Comparison of ENCODE assay signal across 28 mouse cellular contexts in the genomic region with DNA sequence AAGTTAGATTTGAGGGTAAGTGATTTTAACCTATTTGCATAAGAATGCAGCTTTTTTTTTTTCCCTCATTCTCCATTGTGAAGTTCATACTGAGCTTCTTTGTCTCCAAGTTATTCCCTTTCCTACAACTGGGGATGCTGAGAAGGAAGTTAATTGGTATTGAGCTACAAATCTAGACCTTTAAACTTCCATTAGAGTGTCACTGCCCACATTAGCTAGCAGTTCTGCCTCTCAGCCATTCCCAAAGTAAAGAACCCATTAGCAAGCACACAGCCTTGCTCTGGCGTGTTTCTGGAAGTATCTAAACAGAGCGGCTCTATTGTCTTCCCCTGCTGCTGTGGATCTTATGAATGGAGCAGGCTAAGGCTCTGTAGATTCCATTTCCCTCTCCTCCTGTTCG.
DNase-seq lines count a peak whose midpoint lies in the region; ATAC-seq and TF ChIP-seq lines count a peak whose summit lies in the region.
"Had no signal": no experiment of that assay in that cellular context is flagged by ENCODE, and none has a peak within 500 bp of the region (broad histone marks: within the 10 kb centered on the region; RNA-seq: fewer than 3 reads in every experiment).

No protein-coding gene starts in this region.

- no peaks in the 10 kb centered on the region for H3K36me3 ChIP-seq in forebrain, embryonic 15.5 days
- no peaks in the 10 kb centered on the region for H3K36me3 ChIP-seq in forebrain, embryonic 10.5 days (replicated peaks)
- H3K36me3 ChIP-seq: embryonic facial prominence, embryonic 12.5 days; heart, embryonic 12.5 days; intestine, embryonic 15.5 days; limb, embryonic 13.5 days; neural tube, embryonic 12.5 days had no signal

- no peak overlapping the region for H3K9ac ChIP-seq in forebrain, embryonic 15.5 days (replicated peaks)
- H3K9ac ChIP-seq: embryonic facial prominence, embryonic 12.5 days; forebrain, embryonic 13.5 days; heart, embryonic 12.5 days; intestine, embryonic 15.5 days; limb, embryonic 13.5 days; liver, embryonic 13.5 days; lung, embryonic 14.5 days; neural tube, embryonic 12.5 days had no signal

- 7% methylated on average over 3 of the region's 3 CpGs for WGBS in forebrain, embryonic 15.5 days
- 52% methylated on average over 3 of the region's 3 CpGs for WGBS in forebrain, embryonic 10.5 days

- intact Hi-C loops in left cerebral cortex, adult 2 months (cut with DNase I) = no loop called here
- intact Hi-C loops in left cerebral cortex, postnatal 36 days (cut with DNase I) = no loop called here

- no peak overlapping the region for H3K4me3 ChIP-seq in forebrain, embryonic 15.5 days
- H3K4me3 ChIP-seq in forebrain, embryonic 10.5 days = no peak overlapping the region
- H3K4me3 ChIP-seq in left cerebral cortex, adult 2 months = no peak overlapping the region
- H3K4me3 ChIP-seq: embryonic facial prominence, embryonic 12.5 days; forebrain, embryonic 13.5 days; heart, embryonic 12.5 days; intestine, embryonic 15.5 days; limb, embryonic 13.5 days; liver, embryonic 13.5 days; neural tube, embryonic 12.5 days had no signal

- no peak for ATAC-seq in forebrain, embryonic 15.5 days (replicated peaks)
- ATAC-seq: forebrain, embryonic 13.5 days had no signal

- H3K9me3 ChIP-seq in forebrain, embryonic 15.5 days = no peaks in the 10 kb centered on the region
- H3K9me3 ChIP-seq in forebrain, embryonic 10.5 days = no peaks in the 10 kb centered on the region
- H3K9me3 ChIP-seq: embryonic facial prominence, embryonic 12.5 days; forebrain, embryonic 13.5 days; heart, embryonic 12.5 days; intestine, embryonic 15.5 days; limb, embryonic 13.5 days; liver, embryonic 13.5 days; neural tube, embryonic 12.5 days had no signal

- H3K27me3 ChIP-seq in forebrain, embryonic 15.5 days = no peaks in the 10 kb centered on the region
- H3K27me3 ChIP-seq in forebrain, embryonic 10.5 days (ENCODE audit: poor library complexity, severe bottlenecking) = peaks cover 14% of the 10 kb centered on the region; the same call in 1 of the 2 replicates
- H3K27me3 ChIP-seq: embryonic facial prominence, embryonic 12.5 days; intestine, embryonic 15.5 days; limb, embryonic 13.5 days; liver, embryonic 13.5 days; neural tube, embryonic 12.5 days had no signal

- peaks cover 15% of the 10 kb centered on the region for H3K4me1 ChIP-seq in forebrain, embryonic 15.5 days
- H3K4me1 ChIP-seq in forebrain, embryonic 10.5 days = peaks cover 37% of the 10 kb centered on the region
- H3K4me1 ChIP-seq: intestine, embryonic 15.5 days had no signal

- no peak for TF ChIP-seq CTCF in left cerebral cortex, adult 2 months (IDR thresholded peaks at IDR 0.05)

- no peak for DNase-seq in forebrain, embryonic 10.5 days (ENCODE audit: extremely low spot score, low spot score)
- DNase-seq in left cerebral cortex, adult 2 months (ENCODE audit: extremely low spot score in 1 of 2, low spot score in 2 of 2) = no peak
- no peak for DNase-seq in left cerebral cortex, postnatal 36 days (ENCODE audit: low spot score in 2 of 2)
- DNase-seq in brain, adult 2 months (ENCODE audit: low read depth, low spot score) = peak; percentile 35
- DNase-seq in retina, embryonic 14.5 days (ENCODE audit: low spot score) = peak; percentile 48
- no peak for DNase-seq in urinary bladder, adult 18-20 months (ENCODE audit: low spot score in 2 of 2)
- DNase-seq in right cerebral cortex, adult 2 months (ENCODE audit: low spot score in 2 of 2) = no peak
- DNase-seq: adrenal gland, postnatal 36 days; cerebellum, adult 11-12 months; cerebellum, postnatal 10 days; gastrocnemius, postnatal 10 days; heart, adult 11 months; heart, postnatal 10 days; kidney, adult 9 months; kidney, postnatal 14 days; layer of hippocampus, postnatal 36 days; liver, embryonic 13.5 days; lung, embryonic 14.5 days; lung, postnatal 36 days; thymus, adult 18-20 months; thymus, postnatal 4 days had no signal

- H3K27ac ChIP-seq in forebrain, embryonic 15.5 days (replicated peaks) = peak overlapping the region; percentile 17; the same call in 1 of the 2 replicates
- H3K27ac ChIP-seq in forebrain, embryonic 10.5 days = no peak overlapping the region
- peak overlapping the region; percentile 15; the same call in 1 of the 2 replicates for H3K27ac ChIP-seq in left cerebral cortex, adult 2 months
- H3K27ac ChIP-seq: embryonic facial prominence, embryonic 12.5 days; forebrain, embryonic 13.5 days; intestine, embryonic 15.5 days; limb, embryonic 13.5 days; liver, embryonic 13.5 days; neural tube, embryonic 12.5 days had no signal

- H3K4me2 ChIP-seq in forebrain, embryonic 15.5 days (replicated peaks) = no peak overlapping the region
- H3K4me2 ChIP-seq: embryonic facial prominence, embryonic 12.5 days; forebrain, embryonic 13.5 days; heart, embryonic 12.5 days; intestine, embryonic 15.5 days; limb, embryonic 13.5 days; liver, embryonic 13.5 days; lung, embryonic 14.5 days; neural tube, embryonic 12.5 days had no signal

Comparison
In these comparisons a context has a peak if more than half of its experiments do, and no peak if none do; other contexts are left out.
1. DNase-seq: peak in brain, adult 2 months (single experiment) and retina, embryonic 14.5 days (single experiment); none in forebrain, embryonic 10.5 days (single experiment), left cerebral cortex, adult 2 months (0 of 2), left cerebral cortex, postnatal 36 days (0 of 2), urinary bladder, adult 18-20 months (0 of 2) and right cerebral cortex, adult 2 months (0 of 2).